Mouse (Mus musculus) spleen, postnatal 4 days (tissue): ENCODE data around the gene Vmn2r90.
"Not testable (repeated sequence)": the region's sequence is repeated elsewhere in the genome, so short reads cannot be mapped to it uniquely, and the experiment has no call there.

Experiments used
- DNase-seq, 2 experiments: peaks; one replicate each; pipeline ENCODE4 v3.0.0; 2022; ENCODE audit warnings: low spot score in 2 of 2

Vmn2r90 gene

DNA sequence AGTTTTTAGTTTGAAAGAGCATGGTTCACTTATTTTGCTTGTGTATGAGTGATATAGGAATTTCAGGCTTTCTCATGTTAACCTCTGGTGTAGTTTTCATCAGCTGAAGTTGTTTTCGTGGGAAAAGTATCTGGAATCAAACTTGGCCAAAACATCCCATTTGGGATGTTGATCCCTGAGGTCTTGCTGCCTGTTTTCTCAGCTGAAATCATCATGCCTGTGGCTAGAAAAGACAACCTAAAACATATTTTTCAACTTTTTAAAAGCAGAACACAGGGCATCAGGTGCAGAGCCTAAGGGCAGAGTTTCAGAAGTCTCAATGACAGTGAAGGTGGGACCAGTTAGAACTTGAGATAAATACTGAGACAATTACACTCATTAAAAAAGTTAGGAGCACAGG lies at the start of gene Vmn2r90:
Gene Vmn2r90 (plus strand): TSS at position 301 of the 400 bp plus-strand sequence.
- DNase-seq = no peak

- no peak for DNase-seq
These were observed 48.3 kb upstream of the Vmn2r90 start for GRCm38 (mm10) chr17:17654997-17655828.

DNA sequence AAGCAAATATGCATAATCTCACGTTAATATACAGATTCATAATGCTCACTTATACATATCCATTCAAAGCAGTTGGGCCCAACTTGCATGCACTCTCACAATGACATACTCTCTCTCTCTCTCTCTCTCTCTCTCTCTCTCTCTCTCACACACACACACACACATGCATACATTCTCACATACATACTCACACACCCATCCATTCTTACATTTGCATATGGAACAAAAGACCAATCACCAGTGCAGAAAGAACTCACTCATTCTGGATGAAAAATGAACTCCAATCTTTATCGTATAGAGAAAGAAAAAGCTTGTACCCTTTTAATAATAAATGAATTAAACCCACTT lies 47.7 kb upstream of the Vmn2r90 start:
- DNase-seq = no peak

DNA sequence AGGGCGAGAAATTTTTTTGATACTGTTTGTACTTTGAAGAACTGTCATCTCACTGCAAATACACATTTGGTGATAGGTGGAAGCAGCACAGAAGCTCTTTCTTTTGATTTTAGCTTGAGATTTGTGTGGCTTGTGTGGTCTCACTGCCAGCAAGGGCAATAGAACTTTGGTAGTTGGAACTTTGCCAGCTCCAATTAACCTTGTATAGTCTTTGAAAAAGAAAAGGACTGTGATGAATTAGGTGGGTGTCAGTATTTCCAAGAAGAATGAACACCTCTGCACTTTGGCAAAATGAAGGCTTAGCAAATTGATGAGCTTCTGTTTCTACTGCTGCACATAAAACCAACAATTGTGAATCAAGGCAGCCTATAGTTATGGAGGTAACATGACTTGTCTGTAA lies 24.8 kb upstream of the Vmn2r90 start:
- no peak for DNase-seq

GRCm38 (mm10) chr17:17690659-17691058 lies 12.9 kb upstream of the Vmn2r90 start:
- DNase-seq = no peak

- not testable (repeated sequence) for DNase-seq
These were observed 28.8 kb downstream of the Vmn2r90 start for GRCm38 (mm10) chr17:17732396-17732795.

- no peak for DNase-seq
These were observed 35.1 kb downstream of the Vmn2r90 start for GRCm38 (mm10) chr17:17738635-17739034.

DNA sequence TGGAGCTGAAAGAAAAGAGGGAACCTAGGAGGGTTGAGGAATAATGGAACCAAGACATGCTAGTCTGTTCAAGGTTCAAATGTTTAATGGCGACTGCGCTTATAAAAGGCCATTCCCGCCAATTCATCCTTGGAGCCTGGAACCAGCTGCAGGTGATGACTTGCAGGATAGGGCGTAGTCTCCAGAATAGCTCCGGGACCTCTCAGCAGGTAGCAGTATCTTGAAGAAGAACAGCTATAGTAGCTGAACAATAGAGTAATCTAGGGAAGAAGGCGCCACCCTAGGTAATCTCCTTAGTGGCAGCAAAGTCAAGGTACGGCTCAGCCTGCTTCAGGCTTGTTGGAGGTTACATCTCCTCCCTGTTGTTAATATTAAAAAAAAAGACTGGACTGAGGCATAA lies 35.8 kb downstream of the Vmn2r90 start:
- not testable (repeated sequence) for DNase-seq

DNA sequence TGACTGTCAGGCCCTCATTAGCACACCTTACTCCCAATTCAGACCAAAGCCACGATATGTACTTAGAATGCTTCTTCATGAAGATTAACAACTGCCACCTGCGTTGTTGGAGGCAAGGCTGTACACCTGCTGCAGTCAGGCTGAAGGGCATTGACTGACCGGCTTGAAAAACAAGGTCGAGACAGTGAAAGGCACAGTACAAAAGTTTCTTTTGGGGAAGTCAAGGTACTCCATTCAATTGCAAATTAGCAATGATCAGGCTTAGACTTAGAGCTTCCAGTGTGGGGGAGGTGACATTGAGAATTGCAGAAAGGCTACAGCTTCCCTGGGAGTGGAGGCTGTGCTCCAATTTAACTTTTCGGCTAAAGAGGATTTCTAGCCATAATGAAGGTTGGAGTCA lies 36.4 kb downstream of the Vmn2r90 start:
- not testable (repeated sequence) for DNase-seq

GRCm38 (mm10) chr17:17741516-17741915 lies 38.0 kb downstream of the Vmn2r90 start:
- DNase-seq = not testable (repeated sequence)

- DNase-seq = not testable (repeated sequence)
These were observed 45.8 kb downstream of the Vmn2r90 start for GRCm38 (mm10) chr17:17749371-17749770.

DNA sequence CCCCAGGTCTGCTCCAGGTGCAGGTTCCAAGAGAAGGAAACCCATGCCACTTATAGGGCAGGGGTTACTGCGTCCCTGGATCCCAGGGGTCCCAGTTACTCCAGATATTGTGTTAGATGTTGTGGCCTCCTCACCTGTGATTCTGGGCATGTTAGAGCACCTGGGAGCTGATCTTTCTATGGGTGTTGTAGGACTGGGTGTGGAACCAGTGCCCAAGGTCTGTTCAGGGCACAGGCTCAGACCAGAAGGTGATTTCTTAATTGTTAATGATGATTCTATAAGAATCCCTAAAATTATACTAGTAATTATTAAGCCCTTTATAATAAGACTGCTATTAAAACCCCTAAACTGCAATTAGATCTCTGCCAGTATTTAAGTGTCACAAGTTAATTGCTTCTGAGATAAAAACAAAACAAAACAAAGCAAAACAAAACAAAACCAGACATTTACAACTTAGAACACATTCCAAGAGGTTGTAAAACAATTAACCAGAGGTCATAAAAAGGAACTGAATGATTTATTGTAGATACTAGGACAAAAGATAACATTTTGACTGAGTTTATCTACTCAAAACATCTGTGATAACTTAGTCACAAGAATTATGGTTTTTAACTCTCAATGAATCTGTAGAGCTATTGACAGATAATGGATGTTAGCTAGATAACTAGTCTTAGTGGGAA lies 59.2 kb downstream of the Vmn2r90 start:
- no peak for DNase-seq

DNA sequence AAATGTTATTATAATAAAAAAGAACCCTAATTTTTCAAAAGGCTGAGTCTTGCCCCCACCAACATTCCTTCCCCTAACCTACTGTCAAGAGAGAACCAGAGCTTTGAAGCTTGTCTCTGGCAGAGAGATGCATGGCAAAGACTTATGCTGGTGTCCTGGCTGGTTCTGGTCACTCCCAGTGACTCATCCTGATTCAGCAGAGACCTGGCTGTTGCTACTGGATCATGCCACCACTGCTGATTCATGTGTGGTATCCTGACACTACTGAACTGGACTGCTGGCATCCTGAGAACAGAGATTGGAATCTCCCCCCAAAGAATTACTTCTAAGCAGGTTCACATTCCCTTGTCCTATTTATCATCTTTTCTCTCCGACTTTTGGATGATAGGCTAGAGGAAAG lies 60.7 kb downstream of the Vmn2r90 start:
- DNase-seq = no peak

GRCm38 (mm10) chr17:17766481-17766880 lies 62.9 kb downstream of the Vmn2r90 start:
- DNase-seq = no peak
